Mouse (Mus musculus) testis, adult 10 weeks (tissue): ENCODE measurements around the gene Ereg. TPM values are rescaled to one million over a fixed set of nuclear protein-coding genes. Genes with fewer than 3 reads are reported as not detected.

Source experiments
- polyA plus RNA-seq: library from polyadenylated mRNA; stranded (reverse); fragments of 350-450 nt; fragmentation: Illumina TruSeq; extraction: RNeasy Lipid Tissue Mini Kit (QIAGEN cat#74804); gene quantifications from one replicate; pipeline ENCODE4 v1.2.3, GENCODE M21; 2014; ENCODE audit warnings: low read depth, low replicate concordance

The Ereg gene
- polyA plus RNA-seq = not detected

DNA sequence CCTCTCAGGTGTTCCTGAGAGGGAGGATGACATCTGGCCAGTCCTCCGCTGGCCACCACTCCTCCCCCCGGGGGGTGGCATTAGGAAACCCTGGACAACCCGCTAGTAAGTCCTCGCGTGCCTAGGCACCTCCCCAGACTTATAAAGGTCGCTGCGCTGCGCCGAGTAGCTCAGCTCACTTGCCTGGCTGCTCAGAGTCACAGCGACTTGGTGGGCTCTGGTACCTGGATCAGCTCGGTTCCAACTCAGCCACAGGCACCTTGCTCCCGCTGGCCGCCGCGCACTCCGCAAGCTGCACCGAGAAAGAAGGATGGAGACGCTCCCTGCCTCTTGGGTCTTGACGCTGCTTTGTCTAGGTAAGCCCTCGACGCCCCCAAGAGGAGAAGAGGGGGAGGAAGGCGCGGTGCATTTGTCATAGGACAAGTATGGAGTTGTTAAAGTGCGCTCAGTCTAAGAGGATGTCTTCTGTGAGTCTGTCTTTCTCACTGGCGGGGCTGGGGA, at the start of gene Ereg:
TSS of gene Ereg (plus strand) at position 173 of the 501 bp plus-strand sequence.

DNA sequence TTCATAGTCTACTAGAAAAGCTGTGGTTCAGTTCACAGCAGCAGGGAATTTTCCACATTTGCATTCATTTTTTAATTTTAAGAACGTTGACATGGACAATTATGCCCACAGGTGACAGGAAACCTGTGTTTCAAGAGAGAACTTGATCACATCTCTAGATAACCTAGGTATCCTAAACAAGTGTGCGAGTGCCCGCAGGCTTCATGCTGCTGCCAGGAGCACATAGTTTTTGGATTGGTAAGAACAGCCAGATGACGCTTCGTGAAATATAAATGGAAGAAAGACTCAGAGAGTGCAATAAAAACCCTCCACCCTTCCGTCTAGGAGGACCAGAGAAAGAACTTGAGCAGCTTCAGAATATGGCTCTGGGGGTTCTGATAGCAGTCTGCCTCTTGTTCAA, 47.3 kb upstream of the Ereg start, which contains the start of gene Epgn:
TSS of gene Epgn (plus strand) at position 301 of the 400 bp plus-strand sequence.

DNA sequence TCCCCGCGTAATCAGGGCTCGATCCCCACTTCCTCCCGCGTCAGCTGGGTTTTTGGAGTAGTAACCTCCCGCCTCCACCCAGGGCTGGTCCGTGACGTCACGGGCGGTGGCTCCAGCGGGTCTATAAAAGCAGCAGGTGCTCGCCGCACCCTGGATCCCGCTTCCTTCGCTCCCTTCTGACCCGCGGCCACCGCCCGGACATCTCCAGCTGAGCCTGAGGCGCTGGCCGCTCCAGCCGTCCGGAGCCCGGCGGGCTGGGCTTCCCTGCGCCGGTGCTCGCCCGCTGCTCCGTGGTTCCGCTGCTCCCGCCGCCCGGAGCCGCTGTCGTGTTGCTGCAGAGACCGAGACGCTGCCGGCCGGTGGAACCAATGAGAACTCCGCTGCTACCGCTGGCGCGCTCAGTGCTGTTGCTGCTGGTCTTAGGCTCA, 65.0 kb downstream of the Ereg start, which contains the start of gene Areg:
TSS of gene Areg (plus strand) at position 154 of the 428 bp plus-strand sequence.

Other genes starting within 250 kb of the Ereg start
- gene Cxcl1, start 183.4 kb upstream of the Ereg start, polyA plus RNA-seq = 0.41 TPM
- not detected for gene Cxcl2, start 170.8 kb upstream of the Ereg start, polyA plus RNA-seq
- 16.0 TPM for gene Mthfd2l, start 143.5 kb upstream of the Ereg start, polyA plus RNA-seq
- gene Epgn, start 47.2 kb upstream of the Ereg start, polyA plus RNA-seq = 0.87 TPM
- gene Areg, start 65.0 kb downstream of the Ereg start, polyA plus RNA-seq = not detected